Mouse (Mus musculus) frontal cortex, adult (tissue): ENCODE measurements around the gene Gatc.
A peak's percentile ranks its signal among the peaks of the same experiment; 100 is the strongest.
"Not testable (repeated sequence)": the region's sequence is repeated elsewhere in the genome, so short reads cannot be mapped to it uniquely, and the experiment has no call there.

ENCODE experiments used
- ATAC-seq: cut with Nextera tagmentation; 2 replicates; pipeline ENCODE4 v1.9.2; 2017; ENCODE audit warnings: mild to moderate bottlenecking, moderate library complexity, mixed read lengths; ENCODE audit not compliant: low TSS enrichment

Gatc gene

GRCm38 (mm10) chr5:115330955-115331354, 10.0 kb downstream of the Gatc start:
- ATAC-seq: no peak

- no peak for ATAC-seq
Observed at GRCm38 (mm10) chr5:115327610-115328548, 13.1 kb downstream of the Gatc start.

GRCm38 (mm10) chr5:115326875-115327609, 13.9 kb downstream of the Gatc start, which contains the start of gene Srsf9:
Gene Srsf9 (plus strand): TSS chr5:115327177.
- peak; percentile 76 for ATAC-seq

GRCm38 (mm10) chr5:115326256-115326831, 14.6 kb downstream of the Gatc start:
- peak; percentile 38 for ATAC-seq

GRCm38 (mm10) chr5:115319004-115319940, 21.7 kb downstream of the Gatc start:
- ATAC-seq: peak; percentile 95

DNA sequence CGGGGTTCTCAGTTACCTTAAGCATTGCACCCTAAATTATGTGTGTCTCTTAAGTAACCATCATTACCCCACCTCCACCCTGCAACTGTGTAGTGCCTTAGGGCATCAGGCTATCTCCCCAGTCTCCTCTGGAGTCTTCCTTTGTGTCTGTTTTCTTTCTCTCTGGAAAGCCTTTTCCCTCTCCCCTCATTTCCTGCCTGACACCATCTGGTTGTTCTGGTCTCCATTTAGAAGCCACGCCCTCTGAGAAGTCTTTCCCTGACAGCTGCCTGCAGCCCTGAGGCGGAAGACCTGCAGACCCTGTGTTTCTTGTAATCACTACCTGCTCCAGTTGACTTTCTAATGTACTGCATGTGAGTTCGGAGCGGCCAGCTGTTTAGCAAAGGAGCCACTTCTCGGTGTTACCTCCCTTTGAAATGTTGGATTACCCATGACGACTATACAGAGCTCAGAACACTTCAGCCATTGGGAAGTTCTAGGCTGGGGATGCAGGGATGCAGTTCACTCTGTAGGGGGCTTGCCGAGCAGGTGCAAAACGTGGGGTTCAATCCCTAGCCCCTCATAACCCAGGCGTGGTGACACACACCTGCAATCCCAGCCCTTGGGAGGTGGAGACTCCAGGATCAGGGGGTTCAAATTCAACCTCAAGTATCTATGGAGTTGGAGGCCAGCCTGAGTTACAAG, 23.2 kb downstream of the Gatc start:
- ATAC-seq: 0 out of 2 replicates have a peak, but pooled peaks have one; percentile 8

DNA sequence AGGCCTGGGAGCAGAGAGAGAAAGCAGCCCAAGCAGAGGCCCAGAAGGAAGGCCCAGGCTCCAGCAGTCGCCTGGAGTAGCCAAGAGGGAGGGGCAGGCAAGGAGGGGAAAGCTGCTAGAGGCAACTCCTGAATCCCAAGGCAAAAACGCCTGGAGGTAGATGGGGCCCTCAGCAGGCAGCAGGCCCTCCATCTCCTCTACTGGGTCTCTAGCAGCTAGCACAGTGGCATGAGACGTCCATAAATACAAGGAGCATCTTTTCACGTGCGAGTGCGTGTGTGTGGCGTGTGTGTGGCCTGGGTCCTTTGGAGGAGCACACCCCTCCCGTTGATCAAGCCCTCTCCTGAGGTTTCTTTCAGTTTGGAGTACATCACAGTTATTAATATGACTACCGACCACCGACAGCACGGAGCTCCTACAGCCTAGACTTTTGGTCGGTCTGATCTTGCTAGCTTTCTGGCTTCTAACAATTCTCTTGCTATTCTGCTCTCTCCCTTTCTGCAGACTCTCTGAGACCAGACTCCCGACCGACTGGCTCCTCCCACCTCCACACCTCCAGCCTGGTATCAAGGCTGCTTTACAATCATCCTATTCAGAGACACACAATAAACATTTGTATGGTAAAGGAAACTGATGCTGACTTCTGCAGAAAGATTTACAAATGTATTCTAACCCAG, 23.9 kb downstream of the Gatc start:
- ATAC-seq: 0 out of 2 replicates have a peak, but pooled peaks have one; percentile 24

GRCm38 (mm10) chr5:115313668-115313943, 27.4 kb downstream of the Gatc start:
- ATAC-seq: no peak

DNA sequence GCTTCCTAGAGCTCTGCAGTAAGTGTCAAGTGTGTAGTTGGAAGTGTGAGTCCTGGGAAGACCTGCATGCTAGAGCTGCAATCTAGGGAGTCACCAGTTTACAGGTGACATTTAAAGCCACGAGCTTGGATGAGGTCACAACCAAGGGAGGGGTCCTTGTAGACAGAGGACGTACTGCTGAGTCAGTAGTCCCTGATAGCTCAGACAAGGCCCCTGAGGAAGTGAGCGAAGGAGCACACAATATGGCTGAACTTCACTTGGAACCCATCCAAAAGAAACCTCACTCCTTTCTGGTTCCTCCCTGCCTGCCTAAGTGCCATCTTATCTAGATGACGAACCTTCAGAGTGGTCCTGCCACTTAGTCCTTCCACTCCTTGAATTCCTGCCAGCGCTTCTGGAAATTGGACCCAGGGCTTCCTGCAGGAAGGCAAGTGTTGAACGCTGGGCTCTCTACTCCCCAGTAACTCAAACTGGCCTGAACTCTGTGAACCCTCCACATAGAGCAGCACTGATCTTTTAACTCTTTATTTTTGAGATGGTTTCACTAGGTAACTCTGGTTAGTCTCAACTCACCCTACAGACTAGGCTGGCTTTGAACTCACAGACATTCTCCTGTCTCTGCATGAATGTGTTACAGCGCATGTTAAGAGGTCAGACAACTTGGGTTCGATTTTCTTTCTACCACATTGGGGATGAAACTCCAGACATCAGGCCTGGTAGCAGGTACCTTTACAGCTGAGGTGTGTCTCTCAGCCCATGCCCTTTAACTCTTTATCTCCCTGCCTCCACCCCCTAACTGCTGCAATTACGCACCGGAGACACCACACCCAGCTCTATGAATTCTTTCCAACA, 27.9 kb downstream of the Gatc start:
- ATAC-seq: no peak

GRCm38 (mm10) chr5:115312354-115312753, 28.6 kb downstream of the Gatc start:
- no peak for ATAC-seq

GRCm38 (mm10) chr5:115302190-115302589, 38.8 kb downstream of the Gatc start:
- ATAC-seq: not testable (repeated sequence)

- no peak for ATAC-seq
Observed at GRCm38 (mm10) chr5:115301615-115302014, 39.4 kb downstream of the Gatc start.

GRCm38 (mm10) chr5:115300792-115301614, 40.0 kb downstream of the Gatc start, which contains the start of gene Dynll1:
Gene Dynll1 (minus strand): TSS chr5:115300999.
- peak; percentile 83 for ATAC-seq

GRCm38 (mm10) chr5:115300035-115300744, 40.8 kb downstream of the Gatc start:
- peak; percentile 59 for ATAC-seq

DNA sequence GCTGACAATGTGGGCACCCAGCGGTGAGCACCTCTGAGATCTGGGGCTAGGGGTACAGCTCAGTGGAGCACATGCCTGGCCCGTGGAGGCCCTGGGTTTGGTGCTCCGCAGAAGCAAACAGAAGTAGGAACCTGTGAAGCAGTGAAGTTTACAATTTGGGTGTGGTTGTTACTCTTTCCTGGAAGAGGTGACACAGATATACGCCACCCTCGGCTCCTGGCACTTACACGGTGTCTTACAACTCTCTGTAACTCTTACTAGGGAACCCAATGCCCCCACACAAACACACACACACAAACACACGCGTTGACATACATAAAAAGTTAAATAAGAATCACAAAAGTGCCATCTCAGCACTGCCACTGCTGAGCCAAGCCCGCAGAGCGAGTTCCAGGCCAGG, 44.6 kb downstream of the Gatc start:
- no peak for ATAC-seq

GRCm38 (mm10) chr5:115294173-115294572, 46.8 kb downstream of the Gatc start:
- no peak for ATAC-seq

- ATAC-seq: no peak
Observed at GRCm38 (mm10) chr5:115284735-115285134, 56.2 kb downstream of the Gatc start.
